Mouse (Mus musculus) limb, embryonic 11.5 days (tissue): ENCODE data around the gene Gm26992. TPM values are rescaled to one million over a fixed set of nuclear protein-coding genes. Genes with fewer than 3 reads are reported as not detected.

Experiments
- ATAC-seq: fragments of 200-750 bp; cut with Nextera tagmentation; 2 replicates; pipeline ENCODE4 v1.8.0; 2017; ENCODE audit warnings: low read depth; ENCODE audit not compliant: insufficient number of reproducible peaks, low FRiP score, low TSS enrichment
- DNase-seq: peaks from one replicate; pipeline ENCODE4 v3.0.0-alpha.2; 2015; ENCODE audit warnings: low spot score
- H3K27ac ChIP-seq: fragments of 300-500 bp; sonication (generic); replicated peaks from 2 replicates; pipeline ENCODE4 v1.5.1; 2014; ENCODE audit warnings: low read depth, mild to moderate bottlenecking, low read length
- H3K27me3 ChIP-seq: fragments of 300-500 bp; sonication (generic); 2 replicates; pipeline ENCODE4 v1.6.1; 2014; ENCODE audit warnings: mild to moderate bottlenecking, low read length, mixed read lengths; ENCODE audit not compliant: control insufficient read depth, insufficient read depth
- H3K36me3 ChIP-seq: fragments of 300-500 bp; sonication (generic); 2 replicates; pipeline ENCODE4 v1.6.1; 2014; ENCODE audit warnings: mild to moderate bottlenecking, low read length, moderate library complexity, mixed read lengths; ENCODE audit not compliant: control insufficient read depth, insufficient read depth
- H3K4me1 ChIP-seq: fragments of 300-500 bp; sonication (generic); 2 replicates; pipeline ENCODE4 v1.6.1; 2014; ENCODE audit warnings: low read length, mixed read lengths; ENCODE audit not compliant: control insufficient read depth, insufficient read depth
- H3K4me2 ChIP-seq: fragments of 300-500 bp; sonication (generic); 2 replicates; pipeline ENCODE4 v1.6.1; 2014; ENCODE audit warnings: low read depth, mild to moderate bottlenecking, moderate library complexity; ENCODE audit not compliant: severe bottlenecking
- H3K4me3 ChIP-seq: fragments of 300-500 bp; sonication (generic); 2 replicates; pipeline ENCODE4 v1.5.1; 2014; ENCODE audit warnings: low read depth, low read length
- H3K9ac ChIP-seq: fragments of 300-500 bp; sonication (generic); 2 replicates; pipeline ENCODE4 v1.6.1; 2014; ENCODE audit warnings: mild to moderate bottlenecking, low read length
- H3K9me3 ChIP-seq: fragments of 300-500 bp; sonication (generic); 2 replicates; pipeline ENCODE4 v1.6.1; 2016; ENCODE audit warnings: low read length; ENCODE audit not compliant: control insufficient read depth
- WGBS: fragments of 180-500 bp; shearing (Covaris S2); extraction: QIAGEN DNeasy Blood & Tissue Kit; methylation state at CpG from one replicate; pipeline ENCODE4 v1.1.7; 2014; 5-methylcytosine and 5-hydroxymethylcytosine counted together
- polyA plus RNA-seq: library from polyadenylated mRNA; unstranded; fragments of >200 nt; fragmentation: Nextera tagmentation; extraction: Ambion mirVana; gene quantifications from 2 replicates; pipeline ENCODE4 v1.2.1, GENCODE M21; 2014

Gene Gm26992
- polyA plus RNA-seq, 1 experiment from 2014 or later, result not detected

DNA sequence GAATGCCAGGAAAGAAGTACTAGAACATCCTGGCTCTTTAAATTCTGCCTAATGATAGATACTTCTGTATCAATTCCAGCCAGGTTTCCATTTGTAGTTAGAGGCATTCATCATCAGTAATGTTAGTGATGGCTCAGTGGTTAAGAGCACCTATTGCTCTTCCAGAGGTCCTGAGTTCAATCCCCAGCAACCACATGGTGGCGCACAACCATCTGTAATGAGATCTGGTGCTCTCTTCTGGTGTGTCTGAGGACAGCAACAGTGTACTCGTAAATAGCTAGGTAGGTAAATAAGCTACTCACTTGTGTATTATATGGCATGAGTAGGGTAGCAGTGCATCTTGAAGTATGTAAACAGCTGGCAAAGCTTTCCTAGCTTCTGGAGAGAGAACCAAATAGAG is 47.2 kb downstream of the Gm26992 start:
- no peaks in the 10 kb centered on the region for H3K4me1 ChIP-seq
- H3K27me3 ChIP-seq, result no peaks in the 10 kb centered on the region
- no peaks in the 10 kb centered on the region for H3K36me3 ChIP-seq
- H3K9me3 ChIP-seq, result no peaks in the 10 kb centered on the region
- H3K4me2 ChIP-seq, result no peak overlapping the region
- WGBS, result 88% methylated on average over 2 of the region's 2 CpGs
- no peak overlapping the region for H3K9ac ChIP-seq
- no peak for DNase-seq
- H3K4me3 ChIP-seq, result no peak overlapping the region
- H3K27ac ChIP-seq, result no peak overlapping the region
- no peak for ATAC-seq

GRCm38 (mm10) chrX:103472346-103472745 is 50.5 kb downstream of the Gm26992 start:
- no peak overlapping the region for H3K4me2 ChIP-seq
- 83% methylated on average over 3 of the region's 3 CpGs for WGBS
- H3K27ac ChIP-seq, result no peak overlapping the region
- no peaks in the 10 kb centered on the region for H3K4me1 ChIP-seq
- H3K9me3 ChIP-seq, result no peaks in the 10 kb centered on the region
- H3K36me3 ChIP-seq, result no peaks in the 10 kb centered on the region
- ATAC-seq (no peak), DNase-seq (no peak)
- H3K27me3 ChIP-seq, result no peaks in the 10 kb centered on the region
- H3K9ac ChIP-seq, result no peak overlapping the region
- no peak overlapping the region for H3K4me3 ChIP-seq

DNA sequence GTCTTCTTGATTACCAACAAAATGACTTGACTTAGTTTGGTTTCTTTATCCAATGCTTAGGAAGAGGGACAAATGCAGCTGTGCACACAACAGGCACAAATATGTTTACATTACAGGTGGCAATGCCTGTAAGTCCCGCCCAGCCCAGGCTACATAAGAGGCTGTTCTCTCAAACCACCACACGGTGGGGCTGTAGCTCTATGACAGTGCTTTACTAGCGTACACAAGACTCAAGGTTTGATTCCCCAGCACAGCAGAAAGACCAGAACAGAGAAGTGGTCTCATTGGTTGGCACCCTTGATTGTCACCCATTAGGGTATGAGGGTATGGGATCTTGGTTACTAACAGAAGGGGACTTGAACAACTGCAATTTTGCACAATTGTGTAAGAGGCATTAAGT is 55.7 kb downstream of the Gm26992 start:
- 15% methylated on average over 3 of the region's 3 CpGs for WGBS
- H3K9ac ChIP-seq, result no peak overlapping the region
- no peaks in the 10 kb centered on the region for H3K27me3 ChIP-seq
- ATAC-seq, result no peak; the same call in 1 of the 2 replicates
- H3K4me2 ChIP-seq, result no peak overlapping the region
- no peaks in the 10 kb centered on the region for H3K9me3 ChIP-seq
- H3K36me3 ChIP-seq, result no peaks in the 10 kb centered on the region
- no peak overlapping the region for H3K4me3 ChIP-seq
- no peaks in the 10 kb centered on the region for H3K4me1 ChIP-seq
- DNase-seq, result peak; percentile 76
- no peak overlapping the region for H3K27ac ChIP-seq

DNA sequence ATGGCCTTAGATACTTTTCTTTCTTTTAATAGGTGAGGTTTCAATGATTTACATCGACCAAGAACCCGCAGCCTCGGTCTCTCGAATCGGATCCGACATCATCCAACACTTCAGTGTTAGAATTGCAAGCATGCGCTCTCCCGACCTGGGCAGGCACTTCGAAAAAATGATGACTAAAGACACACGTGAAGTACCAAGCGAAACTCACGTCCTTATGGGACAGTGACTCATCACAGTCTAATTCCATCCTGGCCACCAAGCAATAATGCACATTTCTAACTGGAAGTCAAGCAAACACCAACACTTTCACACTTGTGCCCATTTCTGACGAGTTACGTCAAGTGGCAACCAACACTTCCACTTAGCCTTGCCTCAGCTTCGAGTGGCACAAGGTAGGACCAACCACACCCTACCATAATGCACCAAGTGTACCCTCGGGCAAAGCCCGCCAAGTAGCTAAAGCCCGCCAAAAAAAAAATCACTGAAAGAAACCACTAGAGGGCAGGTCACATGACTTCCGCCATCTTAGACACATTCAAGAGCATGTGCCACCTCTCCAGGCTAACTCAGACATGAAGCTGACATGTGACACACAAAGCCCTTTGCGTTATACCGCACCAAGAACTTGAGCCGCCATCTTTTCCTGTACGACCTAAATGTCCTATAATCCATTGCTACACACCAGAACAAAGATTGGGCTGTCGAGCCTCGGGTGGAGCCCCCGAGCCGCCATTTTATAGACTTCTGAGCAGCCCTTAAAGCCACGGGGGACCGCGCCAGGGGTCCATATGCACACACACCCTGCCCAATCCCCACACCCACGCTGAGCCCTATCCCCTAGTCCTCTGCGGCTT is 59.7 kb downstream of the Gm26992 start:
- Histone ChIP-seq H3K9ac (peak overlapping the region; percentile 60), H3K4me1 (no peaks in the 10 kb centered on the region), H3K27ac (peak overlapping the region; percentile 18; the same call in 1 of the 2 replicates), H3K4me2 (peak overlapping the region; percentile 1; the same call in 1 of the 2 replicates), H3K36me3 (no peaks in the 10 kb centered on the region), H3K4me3 (peak overlapping the region; percentile 37), H3K9me3 (no peaks in the 10 kb centered on the region), H3K27me3 (no peaks in the 10 kb centered on the region)
- ATAC-seq (peak; percentile 76; the same call in 1 of the 2 replicates), DNase-seq (peak; percentile 47)
- 69% methylated on average over 32 of the region's 32 CpGs for WGBS

- H3K9ac ChIP-seq, result peak overlapping the region; percentile 60
- H3K27ac ChIP-seq, result peak overlapping the region; percentile 18; the same call in 1 of the 2 replicates
- H3K4me1 ChIP-seq, result no peaks in the 10 kb centered on the region
- no peak overlapping the region for H3K4me2 ChIP-seq
- no peak for DNase-seq
- H3K36me3 ChIP-seq, result no peaks in the 10 kb centered on the region
- no peaks in the 10 kb centered on the region for H3K9me3 ChIP-seq
- H3K27me3 ChIP-seq, result no peaks in the 10 kb centered on the region
- H3K4me3 ChIP-seq, result peak overlapping the region; percentile 37
- 64% methylated on average over 24 of the region's 24 CpGs for WGBS
- no peak for ATAC-seq
These were observed 60.3 kb downstream of the Gm26992 start for GRCm38 (mm10) chrX:103482097-103482451.

DNA sequence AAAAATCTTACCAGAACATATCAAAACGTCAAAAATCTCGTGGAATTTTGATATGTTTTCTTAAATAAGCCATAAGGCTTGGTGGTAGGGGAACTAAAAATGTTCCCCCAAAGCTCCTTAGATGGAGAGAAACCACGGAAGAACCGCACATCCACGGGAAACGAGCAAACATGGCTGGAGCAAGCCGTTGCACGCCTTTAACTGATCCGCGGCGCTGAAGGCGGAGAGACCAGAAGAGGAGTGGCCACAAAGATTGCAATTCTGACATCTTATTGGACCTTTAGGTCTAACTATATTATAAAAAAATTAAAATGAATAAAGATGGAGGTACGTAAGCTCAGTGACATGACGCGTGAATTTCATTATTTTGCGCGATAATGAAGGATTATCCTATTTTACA is 61.2 kb downstream of the Gm26992 start:
- DNase-seq, result peak; percentile 50
- Histone ChIP-seq H3K27me3 (no peaks in the 10 kb centered on the region), H3K9ac (no peak overlapping the region), H3K9me3 (no peaks in the 10 kb centered on the region), H3K27ac (no peak overlapping the region), H3K36me3 (no peaks in the 10 kb centered on the region), H3K4me1 (no peaks in the 10 kb centered on the region), H3K4me2 (no peak overlapping the region), H3K4me3 (peak overlapping the region; percentile 37)
- 70% methylated on average over 17 of the region's 17 CpGs for WGBS
- no peak for ATAC-seq

- no peak overlapping the region for H3K4me2 ChIP-seq
- peak; percentile 66 for DNase-seq
- WGBS, result 43% methylated on average over 2 of the region's 2 CpGs
These were observed 62.2 kb downstream of the Gm26992 start for GRCm38 (mm10) chrX:103484050-103484449.

GRCm38 (mm10) chrX:103490853-103491252 is 69.0 kb downstream of the Gm26992 start:
- WGBS, result 75% methylated on average over 2 of the region's 2 CpGs
- Histone ChIP-seq H3K4me1 (0 out of 2 replicates have a peak, but pooled peaks cover 3% of the 10 kb centered on the region), H3K9ac (no peak overlapping the region), H3K27me3 (no peaks in the 10 kb centered on the region), H3K4me3 (no peak overlapping the region), H3K27ac (no peak overlapping the region), H3K9me3 (no peaks in the 10 kb centered on the region), H3K4me2 (no peak overlapping the region), H3K36me3 (no peaks in the 10 kb centered on the region)
- no peak for ATAC-seq
- no peak for DNase-seq

More at GRCm38 (mm10) chrX:103484050-103484449, 62.2 kb downstream of the Gm26992 start:
- Histone ChIP-seq H3K4me1 (no peaks in the 10 kb centered on the region), H3K27me3 (no peaks in the 10 kb centered on the region), H3K9ac (no peak overlapping the region), H3K36me3 (no peaks in the 10 kb centered on the region), H3K27ac (no peak overlapping the region), H3K4me3 (no peak overlapping the region), H3K9me3 (no peaks in the 10 kb centered on the region)
- ATAC-seq, result no peak
